Mouse (Mus musculus) A20 (cell line): ENCODE measurements at regions not wholly inside any gene's neighbourhood (a gene's known extent, or its start where the extent isn't known, plus 50 kb on each side); places are given as distances from the start of the nearest gene placed in this dataset.
A peak's percentile ranks its signal among the peaks of the same experiment; 100 is the strongest.
"Not testable (repeated sequence)": the region's sequence is repeated elsewhere in the genome, so short reads cannot be mapped to it uniquely, and the experiment has no call there.

Experiments used
- DNase-seq: peaks from one replicate; pipeline ENCODE4 v3.0.0-alpha.2; 2011; ENCODE audit warnings: low read depth, low spot score

DNA sequence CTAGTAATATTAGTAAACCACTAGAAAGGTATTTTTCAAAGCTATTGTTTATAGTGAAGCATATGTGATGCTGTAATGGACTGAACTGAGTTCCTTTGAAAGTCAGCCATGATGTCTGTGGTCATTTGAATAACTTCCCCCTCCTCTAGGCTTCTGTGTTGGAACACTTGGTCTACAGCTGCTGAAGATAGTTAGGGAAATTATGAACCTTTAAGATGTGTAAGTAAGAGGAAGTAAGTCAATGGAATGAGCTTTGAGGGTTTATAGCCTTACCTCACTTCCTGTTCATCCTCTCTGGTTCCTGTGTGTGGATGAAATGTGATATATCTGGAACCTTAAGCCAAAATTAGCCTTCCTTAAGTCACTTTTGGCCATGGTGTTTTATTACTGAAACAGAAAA lies 145.7 kb upstream of the Tmem229a start:
- DNase-seq = no peak

DNA sequence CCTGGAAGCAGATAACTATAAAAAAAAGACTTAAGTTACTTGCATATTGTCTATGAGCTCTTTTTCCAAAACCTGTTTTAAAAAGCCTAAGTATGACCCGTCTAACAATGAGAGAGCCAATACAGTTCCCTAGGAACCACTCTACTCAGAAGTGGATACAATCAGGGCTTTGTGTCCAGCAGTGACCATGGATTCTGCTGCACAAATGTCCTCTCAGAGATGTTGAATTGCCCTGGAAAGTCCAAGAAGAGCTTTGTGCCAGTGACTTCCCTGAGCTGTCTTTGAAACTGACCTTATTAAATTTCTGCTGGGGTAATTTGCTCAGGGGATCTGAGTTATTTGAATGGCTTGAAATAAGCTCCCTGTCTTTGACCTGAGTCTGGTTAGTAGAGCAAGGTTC lies 131.1 kb upstream of the Tmem229a start:
- no peak for DNase-seq

DNA sequence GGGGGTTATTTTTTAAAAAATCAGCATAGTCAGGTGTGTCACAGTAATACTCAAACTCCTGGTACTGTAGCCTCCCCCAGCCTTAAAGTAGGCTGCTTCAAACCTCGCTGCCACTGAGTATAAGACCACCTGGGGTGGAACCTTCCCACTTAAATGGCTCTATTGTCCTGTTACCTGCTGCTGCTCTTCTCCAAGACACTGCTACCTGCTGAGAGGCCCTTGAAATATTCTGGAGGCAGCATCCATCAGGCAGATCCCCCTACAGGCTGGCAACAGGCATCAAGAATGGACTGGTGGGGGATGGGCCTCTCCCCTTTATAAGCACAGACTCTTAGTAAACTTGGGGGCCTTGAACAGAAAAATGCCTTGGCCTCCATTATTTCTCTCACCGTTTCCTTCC lies 129.8 kb upstream of the Tmem229a start:
- DNase-seq = no peak

DNA sequence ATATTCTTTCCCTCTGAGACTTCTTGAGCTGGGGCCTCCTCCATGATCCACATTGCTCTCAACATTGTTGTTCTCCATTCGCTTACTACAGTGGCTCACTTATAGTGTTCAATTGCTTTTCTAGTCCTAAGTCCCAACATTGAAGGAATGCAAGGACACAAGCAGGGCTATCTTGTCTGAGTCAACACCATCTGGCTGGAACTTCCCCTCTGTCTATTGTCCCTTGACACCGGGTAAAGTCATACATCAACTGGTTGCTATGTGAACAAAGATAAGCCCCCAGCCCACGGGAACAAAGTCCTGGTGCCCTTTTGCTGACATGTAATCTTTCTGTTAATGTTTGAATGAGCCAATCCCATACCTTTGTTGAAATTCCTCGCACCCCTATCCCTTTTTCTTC lies 129.2 kb upstream of the Tmem229a start:
- DNase-seq = not testable (repeated sequence)

DNA sequence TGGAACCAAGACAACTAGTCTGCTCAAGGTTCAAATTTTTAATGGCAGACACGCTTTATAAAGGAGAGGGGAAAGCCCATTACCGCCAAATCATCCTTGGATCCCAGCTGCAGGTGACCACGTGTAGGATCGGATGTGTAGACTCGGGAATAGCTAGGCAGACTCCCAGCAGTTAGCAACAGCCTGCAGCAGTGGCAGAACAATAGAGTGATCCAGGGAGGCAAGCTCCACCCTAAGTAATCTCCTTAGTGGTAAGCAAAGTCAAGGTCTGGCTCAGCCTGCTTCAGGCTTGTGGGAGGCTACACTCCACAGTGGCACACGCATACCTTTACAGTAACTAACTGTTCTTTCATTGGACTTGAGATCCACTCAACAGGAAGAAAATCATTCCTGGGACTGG lies 109.8 kb upstream of the Tmem229a start:
- no peak for DNase-seq

DNA sequence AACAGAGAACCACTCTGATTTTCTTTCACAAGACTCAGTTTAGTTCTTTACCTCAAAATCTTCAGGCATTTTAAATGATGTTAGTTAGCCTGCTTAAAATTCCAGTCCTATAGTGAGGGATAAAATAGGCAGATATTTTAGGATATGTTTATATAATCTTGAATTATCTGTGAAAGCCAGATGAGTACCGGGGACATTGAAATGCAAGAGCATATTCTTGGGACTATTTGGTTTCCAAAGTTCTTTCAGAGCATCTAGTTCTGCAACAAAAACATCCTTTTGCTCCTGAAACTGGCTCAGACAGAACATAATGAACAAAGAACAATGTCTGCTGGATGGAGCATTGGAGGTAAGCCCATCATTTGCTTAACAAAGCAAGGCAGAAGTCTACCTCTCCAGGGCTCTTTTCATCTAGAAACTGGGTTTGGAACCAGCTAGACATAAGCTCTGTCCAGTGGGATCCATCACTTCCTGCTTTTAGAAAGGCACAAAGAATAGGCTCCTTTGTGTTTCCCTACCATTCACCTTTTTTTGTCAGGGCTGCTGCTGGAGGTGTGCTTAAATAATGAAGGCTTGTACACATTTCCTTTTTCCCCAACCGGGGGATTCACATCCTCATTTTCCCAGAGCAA lies 76.9 kb upstream of the Tmem229a start:
- DNase-seq = no peak

DNA sequence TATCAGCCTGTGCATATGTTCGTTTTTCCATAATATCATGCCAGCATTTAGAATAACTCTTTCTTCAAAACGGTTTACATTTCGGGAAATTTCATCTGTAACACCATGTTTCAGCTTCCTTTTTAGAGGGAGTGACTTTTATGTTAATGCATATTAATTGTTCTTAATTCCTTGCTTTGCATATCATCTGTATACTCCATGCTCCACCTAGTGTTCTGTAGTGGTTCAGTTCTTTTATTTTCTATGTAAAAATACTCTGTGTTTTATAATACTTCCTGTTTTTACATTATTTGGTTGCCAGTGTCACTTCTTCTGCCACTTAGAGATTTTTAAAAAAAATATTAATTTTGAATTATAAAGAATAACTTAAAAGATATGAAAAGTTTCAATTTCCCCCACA lies 70.9 kb upstream of the Tmem229a start:
- DNase-seq = no peak

DNA sequence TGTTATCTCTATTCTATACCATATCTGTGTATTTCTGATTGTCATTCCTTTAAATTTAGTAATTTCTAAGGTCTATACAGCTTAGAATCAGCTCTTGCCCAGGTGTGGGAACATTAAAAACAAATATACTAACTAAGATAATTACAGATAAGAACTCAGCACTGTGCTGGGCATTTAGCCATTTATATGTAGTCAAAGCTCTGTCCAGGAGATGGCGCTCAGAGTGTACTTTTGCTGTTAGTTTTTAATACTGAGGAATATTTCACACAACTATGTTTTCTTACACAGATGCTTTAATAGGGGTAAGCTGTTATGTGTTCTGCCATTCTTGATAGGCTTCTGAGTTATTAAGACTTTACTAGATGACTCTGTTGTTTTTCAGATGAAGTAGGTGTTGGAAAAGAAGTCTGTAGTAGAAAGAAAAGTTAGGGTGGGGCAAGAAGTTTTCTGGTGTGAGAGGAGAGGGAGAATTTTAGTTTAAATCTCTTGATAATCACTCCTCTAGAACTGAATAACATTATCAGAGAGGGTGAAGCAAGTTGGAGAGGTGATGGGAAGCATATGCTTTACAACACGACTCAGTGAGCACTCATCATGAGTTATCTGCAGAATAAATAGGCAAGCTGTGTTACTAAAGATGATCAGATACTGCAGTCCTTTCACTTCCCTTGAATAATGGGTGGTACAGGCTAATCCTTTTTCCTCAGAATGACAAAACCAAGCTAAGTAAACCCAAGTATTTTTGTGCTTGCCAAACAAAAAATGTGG lies 64.1 kb upstream of the Tmem229a start:
- DNase-seq = peak; percentile 50

DNA sequence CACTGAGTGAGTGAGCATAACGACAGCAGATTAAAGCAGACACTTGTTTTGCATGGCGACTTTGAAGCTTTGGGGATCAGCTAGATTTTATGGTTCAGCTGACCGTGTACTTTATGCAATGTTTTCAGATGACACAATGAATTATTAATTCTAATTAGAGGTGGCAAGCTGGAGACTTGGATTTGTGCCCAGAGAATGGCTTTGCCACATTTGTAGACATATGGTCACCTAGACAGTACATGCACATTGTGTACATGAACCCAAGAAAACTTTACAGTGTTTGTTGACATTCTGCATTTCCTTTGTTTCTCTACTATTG lies 57.1 kb upstream of the Tmem229a start:
- no peak for DNase-seq

DNA sequence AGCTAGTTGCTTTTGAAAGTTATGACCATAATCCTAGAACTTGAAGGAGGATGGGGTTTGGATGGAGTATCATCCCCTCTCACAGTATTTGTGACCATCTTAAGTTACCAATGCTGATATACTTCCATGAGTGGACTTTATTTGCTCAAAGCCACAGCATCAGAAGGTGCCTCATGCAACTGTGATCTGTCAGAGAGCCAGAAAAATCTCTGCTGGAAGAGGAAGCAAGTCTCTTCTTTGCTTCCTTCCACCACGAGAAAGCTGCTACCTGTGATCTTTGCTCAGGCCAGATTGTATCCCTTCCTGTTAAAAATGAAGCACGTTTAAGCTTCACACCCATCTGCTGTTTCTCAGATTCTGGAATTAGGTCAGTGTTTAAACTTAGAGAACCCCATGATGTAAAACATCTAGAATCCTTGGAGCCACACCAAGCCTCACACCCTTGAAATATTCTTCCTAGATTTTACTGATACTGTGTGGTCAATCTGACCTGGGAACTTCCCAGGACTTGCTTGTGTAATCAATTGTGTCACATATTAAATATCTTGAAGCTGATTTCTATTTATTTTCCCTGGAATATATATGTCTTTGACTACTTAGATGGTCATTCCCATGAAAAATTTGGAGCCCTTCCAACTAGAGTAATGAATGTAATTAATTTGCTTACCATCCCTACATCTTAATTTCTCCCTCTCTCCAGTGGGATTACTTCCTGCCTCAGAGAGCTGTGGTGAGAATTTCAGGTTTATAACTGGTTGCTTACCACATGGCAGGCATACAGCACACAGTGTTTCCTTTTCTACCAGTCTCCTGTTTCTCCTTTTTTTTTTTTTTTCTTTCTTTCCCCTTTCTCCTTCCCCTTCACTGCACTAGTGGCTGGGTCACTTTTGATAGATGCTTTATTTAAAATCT lies 56.5 kb upstream of the Tmem229a start:
- DNase-seq = no peak

DNA sequence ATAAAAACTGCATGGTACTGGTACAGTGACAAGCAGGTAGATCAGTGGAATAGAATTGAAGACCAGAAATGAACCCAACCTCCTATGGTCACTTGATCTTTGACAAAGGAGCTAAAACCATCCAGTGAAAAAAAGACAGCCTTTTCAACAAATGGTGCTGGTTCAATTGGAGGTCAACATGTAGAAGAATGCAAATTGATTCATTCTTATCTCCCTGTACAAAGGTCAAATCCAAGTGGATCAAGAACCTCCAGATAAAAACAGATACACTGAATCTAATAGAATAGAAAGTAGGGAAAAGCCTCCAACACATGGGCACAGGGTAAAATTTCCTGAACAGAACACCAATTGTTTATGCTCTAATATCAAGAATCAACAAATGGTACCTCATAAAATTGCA lies 52.8 kb upstream of the Tmem229a start:
- DNase-seq = not testable (repeated sequence)
